Mouse (Mus musculus): Measurements from ENCODE around the gene Abcc9. TPM values are rescaled to one million over a fixed set of nuclear protein-coding genes. Genes with fewer than 3 reads are reported as not detected.
A peak's percentile ranks its signal among the peaks of the same experiment; 100 is the strongest.

The Abcc9 gene
- polyA plus RNA-seq, 1 experiment from 2014 or later: 3.6 TPM

DNA sequence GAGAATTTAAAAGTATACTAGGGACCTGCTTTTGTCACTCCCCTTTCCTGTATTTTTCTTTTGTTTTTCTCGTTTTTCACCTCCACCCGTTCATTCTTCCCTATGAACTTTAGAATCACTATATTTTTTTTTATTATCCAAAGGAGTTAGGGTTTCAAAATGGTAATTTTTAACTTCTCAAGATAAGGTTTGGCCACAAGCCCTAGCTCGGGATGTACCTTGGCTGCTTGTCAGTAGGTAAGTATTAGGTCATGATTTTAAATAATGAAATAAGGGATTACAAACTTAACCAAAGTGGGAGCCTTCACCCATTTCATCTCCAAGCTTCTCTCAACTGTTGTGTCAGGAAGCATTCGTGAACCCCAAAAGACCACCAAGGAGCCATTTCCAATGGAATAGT, 23.9 kb upstream of the Abcc9 start:
- no peak overlapping the region for H3K27ac ChIP-seq
- H3K36me3 ChIP-seq (replicated peaks): no peaks in the 10 kb centered on the region
- H3K4me3 ChIP-seq: no peak overlapping the region
- H3K9me3 ChIP-seq: no peaks in the 10 kb centered on the region
- no peaks in the 10 kb centered on the region for H3K4me1 ChIP-seq
- no peak for ATAC-seq (replicated peaks)
- H3K9ac ChIP-seq: no peak overlapping the region
- no peak overlapping the region for H3K4me2 ChIP-seq
- WGBS: 90% methylated on average over 4 of the region's 4 CpGs
- H3K27me3 ChIP-seq (replicated peaks): no peaks in the 10 kb centered on the region

DNA sequence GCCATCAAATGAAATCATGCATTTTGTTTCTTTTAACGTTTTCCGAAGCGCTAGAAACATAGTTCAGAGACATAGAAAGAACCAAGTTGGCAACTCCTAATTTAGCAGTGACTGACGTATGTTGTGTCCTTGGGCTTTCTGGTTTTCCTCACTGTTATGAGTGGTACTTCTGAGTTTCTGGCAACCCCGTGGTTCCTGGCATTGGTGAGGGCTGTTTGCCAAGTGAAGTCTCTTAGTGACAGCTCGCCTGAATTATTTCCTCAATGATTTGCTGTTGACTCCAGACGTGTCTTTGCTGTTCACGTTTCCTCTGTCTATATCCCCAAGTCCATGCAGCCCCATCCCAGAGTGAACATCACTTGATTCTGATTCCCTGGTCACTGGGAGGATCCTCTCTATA, 19.6 kb upstream of the Abcc9 start:
- H3K4me3 ChIP-seq: no peak overlapping the region
- H3K27me3 ChIP-seq (replicated peaks): no peaks in the 10 kb centered on the region
- no peak overlapping the region for H3K4me2 ChIP-seq
- WGBS: 88% methylated on average over 8 of the region's 8 CpGs
- no peak overlapping the region for H3K9ac ChIP-seq
- H3K36me3 ChIP-seq (replicated peaks): no peaks in the 10 kb centered on the region
- H3K4me1 ChIP-seq: no peaks in the 10 kb centered on the region
- H3K27ac ChIP-seq: no peak overlapping the region
- ATAC-seq (replicated peaks): no peak
- no peaks in the 10 kb centered on the region for H3K9me3 ChIP-seq

DNA sequence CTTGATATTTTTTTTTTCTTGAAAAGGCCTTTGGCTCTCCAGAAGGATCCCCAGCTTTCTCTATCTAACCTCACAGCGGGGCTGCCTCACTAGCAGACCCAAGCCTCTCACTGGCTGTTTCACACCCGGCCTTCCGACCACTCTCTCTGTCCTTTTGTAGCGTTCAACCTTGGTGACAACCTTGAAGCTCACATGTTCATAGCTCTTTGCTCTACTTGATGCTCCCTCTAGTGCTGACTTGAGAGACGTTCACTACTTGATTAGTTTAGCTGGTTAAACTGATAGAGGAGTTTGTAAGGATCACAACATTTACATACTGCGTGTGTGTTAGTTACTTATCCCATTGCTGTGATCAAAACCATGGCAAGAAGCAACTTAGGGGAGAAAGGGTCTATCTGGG, 18.5 kb upstream of the Abcc9 start:
- H3K4me1 ChIP-seq: no peaks in the 10 kb centered on the region
- no peak overlapping the region for H3K9ac ChIP-seq
- H3K36me3 ChIP-seq (replicated peaks): no peaks in the 10 kb centered on the region
- WGBS: 72% methylated on average over 6 of the region's 6 CpGs
- no peaks in the 10 kb centered on the region for H3K9me3 ChIP-seq
- no peak for ATAC-seq (replicated peaks)
- H3K4me3 ChIP-seq: no peak overlapping the region
- H3K27ac ChIP-seq: no peak overlapping the region
- no peaks in the 10 kb centered on the region for H3K27me3 ChIP-seq (replicated peaks)
- H3K4me2 ChIP-seq: no peak overlapping the region

- Histone ChIP-seq H3K4me2 (no peak overlapping the region), H3K9ac (no peak overlapping the region), H3K4me1 (no peaks in the 10 kb centered on the region), H3K9me3 (no peaks in the 10 kb centered on the region), H3K4me3 (no peak overlapping the region), H3K36me3 (replicated peaks) (no peaks in the 10 kb centered on the region), H3K27me3 (replicated peaks) (no peaks in the 10 kb centered on the region), H3K27ac (no peak overlapping the region)
- ATAC-seq (replicated peaks): no peak
- 75% methylated on average over 7 of the region's 7 CpGs for WGBS
Observed at GRCm38 (mm10) chr6:142718167-142718566, 16.1 kb upstream of the Abcc9 start.

DNA sequence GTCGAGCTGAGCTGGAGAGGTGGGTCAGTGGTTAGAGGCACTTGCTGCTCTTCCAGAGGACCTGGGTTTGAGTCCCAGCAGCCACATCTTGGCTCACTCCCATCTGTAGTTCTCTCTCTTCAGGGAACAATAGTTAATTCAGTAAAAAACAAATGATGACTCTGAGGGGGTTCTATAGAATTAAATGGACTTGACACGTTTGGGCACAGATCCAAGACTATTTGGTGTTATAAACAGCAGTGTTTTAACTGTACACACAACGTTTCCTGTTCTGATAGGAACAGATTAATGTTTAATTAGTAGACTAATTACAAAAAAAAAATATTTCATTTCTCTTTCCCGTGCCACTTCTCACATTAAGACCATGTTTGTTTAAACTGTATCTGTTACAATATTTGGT, 15.1 kb upstream of the Abcc9 start:
- Histone ChIP-seq H3K4me1 (no peaks in the 10 kb centered on the region), H3K27ac (no peak overlapping the region), H3K9me3 (no peaks in the 10 kb centered on the region), H3K36me3 (replicated peaks) (no peaks in the 10 kb centered on the region), H3K4me2 (no peak overlapping the region), H3K4me3 (no peak overlapping the region), H3K27me3 (replicated peaks) (no peaks in the 10 kb centered on the region), H3K9ac (no peak overlapping the region)
- WGBS: 67% methylated on average over 4 of the region's 4 CpGs
- ATAC-seq (replicated peaks): no peak

DNA sequence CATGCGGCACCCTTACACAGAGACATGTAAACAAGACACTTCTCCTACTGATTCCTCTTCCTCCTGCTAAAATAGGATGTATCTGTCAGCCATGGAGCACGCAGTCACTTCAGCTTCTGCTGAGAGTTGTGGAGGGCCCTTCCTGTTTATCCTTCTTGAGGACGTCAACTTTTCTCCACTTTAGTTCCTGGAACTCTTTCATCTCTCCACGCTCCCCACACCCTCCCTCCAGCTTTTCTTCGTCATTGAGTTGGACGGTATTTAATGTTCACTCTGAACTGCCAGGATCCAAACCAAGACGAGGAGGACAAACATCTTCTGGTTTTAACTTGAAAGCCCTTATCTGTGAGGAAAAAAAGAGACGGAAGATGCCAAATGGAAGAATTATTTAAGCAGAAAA, 12.9 kb upstream of the Abcc9 start:
- H3K27me3 ChIP-seq (replicated peaks): no peaks in the 10 kb centered on the region
- H3K4me2 ChIP-seq: no peak overlapping the region
- no peak overlapping the region for H3K4me3 ChIP-seq
- no peak for ATAC-seq (replicated peaks)
- H3K9ac ChIP-seq: no peak overlapping the region
- H3K4me1 ChIP-seq: no peaks in the 10 kb centered on the region
- 89% methylated on average over 8 of the region's 8 CpGs for whole genome bisulfite sequencing
- H3K36me3 ChIP-seq (replicated peaks): no peaks in the 10 kb centered on the region
- H3K27ac ChIP-seq: no peak overlapping the region
- H3K9me3 ChIP-seq: no peaks in the 10 kb centered on the region

GRCm38 (mm10) chr6:142711106-142711505, 9.0 kb upstream of the Abcc9 start:
- no peak for ATAC-seq (replicated peaks)
- Histone ChIP-seq H3K4me1 (no peaks in the 10 kb centered on the region), H3K4me2 (no peak overlapping the region), H3K27me3 (replicated peaks) (no peaks in the 10 kb centered on the region), H3K36me3 (replicated peaks) (no peaks in the 10 kb centered on the region), H3K4me3 (no peak overlapping the region), H3K9ac (no peak overlapping the region), H3K27ac (no peak overlapping the region), H3K9me3 (no peaks in the 10 kb centered on the region)
- WGBS: 59% methylated on average over 4 of the region's 4 CpGs

DNA sequence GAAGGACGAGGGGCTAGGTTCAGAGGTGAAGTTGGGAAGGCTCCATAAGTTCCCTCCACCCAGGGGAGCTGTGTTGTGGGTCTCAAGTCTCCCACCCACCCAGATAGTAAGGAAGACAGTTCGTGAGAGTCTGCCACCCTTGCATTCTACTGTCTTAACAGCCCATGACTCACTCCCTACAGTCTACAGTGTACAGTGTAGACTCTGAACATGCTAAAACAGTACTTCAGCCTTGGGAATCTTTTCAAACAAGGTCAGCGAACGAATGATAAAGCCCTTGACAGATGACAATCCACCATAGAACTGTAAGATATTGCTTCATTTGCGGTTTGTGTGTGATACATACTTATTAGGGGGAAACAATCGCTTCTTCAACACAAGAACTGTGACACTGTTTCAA, 8.6 kb upstream of the Abcc9 start:
- Histone ChIP-seq H3K36me3 (replicated peaks) (no peaks in the 10 kb centered on the region), H3K4me2 (no peak overlapping the region), H3K9ac (no peak overlapping the region), H3K27ac (no peak overlapping the region), H3K27me3 (replicated peaks) (no peaks in the 10 kb centered on the region), H3K9me3 (no peaks in the 10 kb centered on the region), H3K4me3 (no peak overlapping the region), H3K4me1 (no peaks in the 10 kb centered on the region)
- ATAC-seq (replicated peaks): no peak
- 87% methylated on average over 6 of the region's 6 CpGs for WGBS

- WGBS: 87% methylated on average over 6 of the region's 6 CpGs
- Histone ChIP-seq H3K4me2 (no peak overlapping the region), H3K9ac (no peak overlapping the region), H3K4me1 (no peaks in the 10 kb centered on the region), H3K36me3 (replicated peaks) (no peaks in the 10 kb centered on the region), H3K27ac (no peak overlapping the region), H3K4me3 (no peak overlapping the region), H3K9me3 (no peaks in the 10 kb centered on the region), H3K27me3 (replicated peaks) (no peaks in the 10 kb centered on the region)
- ATAC-seq (replicated peaks): no peak
Observed at GRCm38 (mm10) chr6:142708369-142708768, 6.3 kb upstream of the Abcc9 start.

GRCm38 (mm10) chr6:142706688-142707087, 4.6 kb upstream of the Abcc9 start:
- no peak for ATAC-seq (replicated peaks)
- H3K27ac ChIP-seq: no peak overlapping the region
- H3K9ac ChIP-seq: no peak overlapping the region
- H3K27me3 ChIP-seq (replicated peaks): no peaks in the 10 kb centered on the region
- no peak overlapping the region for H3K4me2 ChIP-seq
- H3K4me3 ChIP-seq: no peak overlapping the region
- WGBS: 81% methylated on average over 3 of the region's 3 CpGs
- H3K4me1 ChIP-seq: peaks cover 10% of the 10 kb centered on the region
- H3K9me3 ChIP-seq: no peaks in the 10 kb centered on the region
- no peaks in the 10 kb centered on the region for H3K36me3 ChIP-seq (replicated peaks)

DNA sequence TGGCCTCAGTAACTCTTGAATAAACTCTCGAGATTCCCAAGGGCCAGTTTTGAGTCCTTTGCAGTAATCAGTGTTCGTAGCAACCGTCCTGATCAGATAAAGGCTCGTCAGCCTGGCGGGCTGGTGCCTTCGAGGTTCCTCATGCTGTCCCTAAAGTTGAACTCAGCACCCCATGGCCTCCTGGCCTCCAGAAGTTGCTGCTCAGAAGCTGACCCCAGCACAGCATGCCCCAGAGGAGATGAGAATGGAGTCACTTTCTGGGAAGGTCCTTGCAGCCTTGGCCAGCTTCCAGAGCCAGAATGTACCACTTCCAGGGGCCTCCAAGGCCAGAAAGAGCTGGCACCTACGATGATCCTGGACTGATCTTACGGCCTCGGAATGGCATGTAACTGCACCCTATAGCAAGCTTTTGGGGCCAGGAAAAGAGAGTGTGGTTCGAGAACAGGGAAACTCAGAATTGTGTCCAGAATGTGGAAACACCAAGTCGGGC, 1.4 kb upstream of the Abcc9 start:
- 74% methylated on average over 11 of the region's 11 CpGs for WGBS
- Histone ChIP-seq H3K4me3 (no peak overlapping the region), H3K4me1 (peaks cover 10% of the 10 kb centered on the region), H3K9ac (no peak overlapping the region), H3K9me3 (no peaks in the 10 kb centered on the region), H3K36me3 (replicated peaks) (no peaks in the 10 kb centered on the region), H3K4me2 (no peak overlapping the region), H3K27ac (no peak overlapping the region), H3K27me3 (replicated peaks) (no peaks in the 10 kb centered on the region)
- no peak for ATAC-seq (replicated peaks)

- no peaks in the 10 kb centered on the region for H3K9me3 ChIP-seq
- 0 out of 2 replicates have a peak, but pooled peaks have one; percentile 3 for ATAC-seq (replicated peaks)
- H3K9ac ChIP-seq: no peak overlapping the region
- H3K4me3 ChIP-seq: no peak overlapping the region
- 77% methylated on average over 13 of the region's 13 CpGs for WGBS
- no peaks in the 10 kb centered on the region for H3K27me3 ChIP-seq (replicated peaks)
- H3K4me1 ChIP-seq: peaks cover 10% of the 10 kb centered on the region
- no peaks in the 10 kb centered on the region for H3K36me3 ChIP-seq (replicated peaks)
- H3K27ac ChIP-seq: no peak overlapping the region
- H3K4me2 ChIP-seq: 0 out of 2 replicates have a peak overlapping the region, but pooled peaks have one; percentile 77
Observed at GRCm38 (mm10) chr6:142701161-142701560, 954 bp downstream of the Abcc9 start.

- H3K4me2 ChIP-seq: no peak overlapping the region
- 60% methylated on average over 8 of the region's 8 CpGs for WGBS
- peaks cover 10% of the 10 kb centered on the region for H3K4me1 ChIP-seq
- H3K36me3 ChIP-seq (replicated peaks): no peaks in the 10 kb centered on the region
- ATAC-seq (replicated peaks): no peak
- H3K4me3 ChIP-seq: no peak overlapping the region
- H3K27me3 ChIP-seq (replicated peaks): no peaks in the 10 kb centered on the region
- no peak overlapping the region for H3K27ac ChIP-seq
- no peaks in the 10 kb centered on the region for H3K9me3 ChIP-seq
- H3K9ac ChIP-seq: no peak overlapping the region
Observed at GRCm38 (mm10) chr6:142700753-142701152, 1.4 kb downstream of the Abcc9 start.

All from midbrain, embryonic 15.5 days (tissue).